Mouse (Mus musculus): ENCODE results near the gene Rabgap1l. TPM values are rescaled to one million over a fixed set of nuclear protein-coding genes. Genes with fewer than 3 reads are reported as not detected.

Gene Rabgap1l
- polyA plus RNA-seq, 1 experiment from 2014 or later: 41.7 TPM

GRCm38 (mm10) chr1:160271282-160271967, 521.6 kb downstream of the Rabgap1l start:
- no peaks in the 10 kb centered on the region for H3K27me3 ChIP-seq (ENCODE audit: control insufficient read depth, insufficient read depth, low read length)
- no peak overlapping the region for H3K4me3 ChIP-seq (replicated peaks; ENCODE audit: low read length)
- H3K4me2 ChIP-seq (replicated peaks): no peak overlapping the region
- no peaks in the 10 kb centered on the region for H3K4me1 ChIP-seq (replicated peaks; ENCODE audit: control insufficient read depth, insufficient read depth, low read length)
- DNase-seq (ENCODE audit: low spot score) (no peak), ATAC-seq (ENCODE audit: low FRiP score) (no peak)
- H3K9ac ChIP-seq: no peak overlapping the region
- H3K36me3 ChIP-seq (replicated peaks; ENCODE audit: control insufficient read depth, insufficient read depth): no peaks in the 10 kb centered on the region
- H3K27ac ChIP-seq: no peak overlapping the region
- H3K9me3 ChIP-seq (ENCODE audit: control insufficient read depth, low read length): no peaks in the 10 kb centered on the region
- WGBS: 63% methylated on average over 1 of the region's 1 CpGs

GRCm38 (mm10) chr1:160268322-160268721, 524.7 kb downstream of the Rabgap1l start:
- no peaks in the 10 kb centered on the region for H3K9me3 ChIP-seq (ENCODE audit: control insufficient read depth, low read length)
- no peak overlapping the region for H3K4me3 ChIP-seq (replicated peaks; ENCODE audit: low read length)
- no peaks in the 10 kb centered on the region for H3K36me3 ChIP-seq (replicated peaks; ENCODE audit: control insufficient read depth, insufficient read depth)
- no peaks in the 10 kb centered on the region for H3K27me3 ChIP-seq (ENCODE audit: control insufficient read depth, insufficient read depth, low read length)
- H3K4me1 ChIP-seq (replicated peaks; ENCODE audit: control insufficient read depth, insufficient read depth, low read length): no peaks in the 10 kb centered on the region
- no peak for ATAC-seq (ENCODE audit: low FRiP score)
- no peak overlapping the region for H3K27ac ChIP-seq
- H3K4me2 ChIP-seq (replicated peaks): no peak overlapping the region
- WGBS: 92% methylated on average over 3 of the region's 3 CpGs
- H3K9ac ChIP-seq: no peak overlapping the region
- DNase-seq (ENCODE audit: low spot score): no peak

GRCm38 (mm10) chr1:160263630-160264346, 529.2 kb downstream of the Rabgap1l start:
- no peak overlapping the region for H3K4me3 ChIP-seq (replicated peaks; ENCODE audit: low read length)
- no peak overlapping the region for H3K27ac ChIP-seq
- no peaks in the 10 kb centered on the region for H3K36me3 ChIP-seq (replicated peaks; ENCODE audit: control insufficient read depth, insufficient read depth)
- H3K9ac ChIP-seq: no peak overlapping the region
- H3K4me2 ChIP-seq (replicated peaks): no peak overlapping the region
- DNase-seq (ENCODE audit: low spot score): no peak
- WGBS: 89% methylated on average over 16 of the region's 16 CpGs
- ATAC-seq (ENCODE audit: low FRiP score): no peak
- H3K4me1 ChIP-seq (replicated peaks; ENCODE audit: control insufficient read depth, insufficient read depth, low read length): peaks cover 6% of the 10 kb centered on the region; the same call in 1 of the 2 replicates
- H3K9me3 ChIP-seq (ENCODE audit: control insufficient read depth, low read length): no peaks in the 10 kb centered on the region
- no peaks in the 10 kb centered on the region for H3K27me3 ChIP-seq (ENCODE audit: control insufficient read depth, insufficient read depth, low read length)

- peaks cover 6% of the 10 kb centered on the region; the same call in 1 of the 2 replicates for H3K4me1 ChIP-seq (replicated peaks; ENCODE audit: control insufficient read depth, insufficient read depth, low read length)
- no peak overlapping the region for H3K4me3 ChIP-seq (replicated peaks; ENCODE audit: low read length)
- H3K9ac ChIP-seq: no peak overlapping the region
- H3K9me3 ChIP-seq (ENCODE audit: control insufficient read depth, low read length): no peaks in the 10 kb centered on the region
- H3K27me3 ChIP-seq (ENCODE audit: control insufficient read depth, insufficient read depth, low read length): no peaks in the 10 kb centered on the region
- H3K36me3 ChIP-seq (replicated peaks; ENCODE audit: control insufficient read depth, insufficient read depth): no peaks in the 10 kb centered on the region
- no peak for DNase-seq (ENCODE audit: low spot score)
- no peak for ATAC-seq (ENCODE audit: low FRiP score)
- WGBS: 86% methylated on average over 5 of the region's 5 CpGs
- H3K27ac ChIP-seq: no peak overlapping the region
- no peak overlapping the region for H3K4me2 ChIP-seq (replicated peaks)
These were observed 530.0 kb downstream of the Rabgap1l start for GRCm38 (mm10) chr1:160263053-160263452.

- DNase-seq (ENCODE audit: low spot score) (no peak), ATAC-seq (ENCODE audit: low FRiP score) (no peak)
- Histone ChIP-seq H3K27me3 (ENCODE audit: control insufficient read depth, insufficient read depth, low read length) (no peaks in the 10 kb centered on the region), H3K4me3 (replicated peaks; ENCODE audit: low read length) (no peak overlapping the region), H3K9ac (no peak overlapping the region), H3K4me1 (replicated peaks; ENCODE audit: control insufficient read depth, insufficient read depth, low read length) (peaks cover 6% of the 10 kb centered on the region; the same call in 1 of the 2 replicates), H3K4me2 (replicated peaks) (no peak overlapping the region), H3K9me3 (ENCODE audit: control insufficient read depth, low read length) (no peaks in the 10 kb centered on the region), H3K27ac (no peak overlapping the region), H3K36me3 (replicated peaks; ENCODE audit: control insufficient read depth, insufficient read depth) (no peaks in the 10 kb centered on the region)
- WGBS: 79% methylated on average over 4 of the region's 4 CpGs
These were observed 530.6 kb downstream of the Rabgap1l start for GRCm38 (mm10) chr1:160262415-160262814.

GRCm38 (mm10) chr1:160261849-160262248, 531.2 kb downstream of the Rabgap1l start:
- no peak for DNase-seq (ENCODE audit: low spot score)
- no peak overlapping the region for H3K4me2 ChIP-seq (replicated peaks)
- H3K4me1 ChIP-seq (replicated peaks; ENCODE audit: control insufficient read depth, insufficient read depth, low read length): peaks cover 6% of the 10 kb centered on the region; the same call in 1 of the 2 replicates
- no peak for ATAC-seq (ENCODE audit: low FRiP score)
- 81% methylated on average over 2 of the region's 2 CpGs for WGBS
- H3K27me3 ChIP-seq (ENCODE audit: control insufficient read depth, insufficient read depth, low read length): no peaks in the 10 kb centered on the region
- H3K4me3 ChIP-seq (replicated peaks; ENCODE audit: low read length): no peak overlapping the region
- no peak overlapping the region for H3K27ac ChIP-seq
- H3K9ac ChIP-seq: no peak overlapping the region
- no peaks in the 10 kb centered on the region for H3K9me3 ChIP-seq (ENCODE audit: control insufficient read depth, low read length)
- H3K36me3 ChIP-seq (replicated peaks; ENCODE audit: control insufficient read depth, insufficient read depth): no peaks in the 10 kb centered on the region

- Histone ChIP-seq H3K9me3 (ENCODE audit: control insufficient read depth, low read length) (no peaks in the 10 kb centered on the region), H3K4me1 (replicated peaks; ENCODE audit: control insufficient read depth, insufficient read depth, low read length) (peaks cover 6% of the 10 kb centered on the region; the same call in 1 of the 2 replicates), H3K36me3 (replicated peaks; ENCODE audit: control insufficient read depth, insufficient read depth) (peaks cover 6% of the 10 kb centered on the region; the same call in 1 of the 2 replicates), H3K4me3 (replicated peaks; ENCODE audit: low read length) (no peak overlapping the region), H3K27ac (peak overlapping the region; percentile 78), H3K9ac (no peak overlapping the region), H3K4me2 (replicated peaks) (no peak overlapping the region), H3K27me3 (ENCODE audit: control insufficient read depth, insufficient read depth, low read length) (no peaks in the 10 kb centered on the region)
- ATAC-seq (ENCODE audit: low FRiP score) (no peak), DNase-seq (ENCODE audit: low spot score) (no peak)
- WGBS: 85% methylated on average over 4 of the region's 4 CpGs
These were observed 532.4 kb downstream of the Rabgap1l start for GRCm38 (mm10) chr1:160260605-160261004.

- WGBS: 35% methylated on average over 7 of the region's 7 CpGs
- DNase-seq (ENCODE audit: low spot score) (peak; percentile 75), ATAC-seq (ENCODE audit: low FRiP score) (peak; percentile 87)
- H3K36me3 ChIP-seq (replicated peaks; ENCODE audit: control insufficient read depth, insufficient read depth): peaks cover 8% of the 10 kb centered on the region; the same call in 1 of the 2 replicates
- no peaks in the 10 kb centered on the region for H3K27me3 ChIP-seq (ENCODE audit: control insufficient read depth, insufficient read depth, low read length)
- H3K4me1 ChIP-seq (replicated peaks; ENCODE audit: control insufficient read depth, insufficient read depth, low read length): peaks cover 6% of the 10 kb centered on the region; the same call in 1 of the 2 replicates
- H3K27ac ChIP-seq: peak overlapping the region; percentile 78; the same call in 1 of the 2 replicates
- H3K9me3 ChIP-seq (ENCODE audit: control insufficient read depth, low read length): no peaks in the 10 kb centered on the region
- H3K9ac ChIP-seq: no peak overlapping the region
- peak overlapping the region; percentile 2; the same call in 1 of the 2 replicates for H3K4me2 ChIP-seq (replicated peaks)
- H3K4me3 ChIP-seq (replicated peaks; ENCODE audit: low read length): no peak overlapping the region
These were observed 533.1 kb downstream of the Rabgap1l start for GRCm38 (mm10) chr1:160259884-160260283.

- Histone ChIP-seq H3K27me3 (ENCODE audit: control insufficient read depth, insufficient read depth, low read length) (no peaks in the 10 kb centered on the region), H3K4me1 (replicated peaks; ENCODE audit: control insufficient read depth, insufficient read depth, low read length) (no peaks in the 10 kb centered on the region), H3K9me3 (ENCODE audit: control insufficient read depth, low read length) (no peaks in the 10 kb centered on the region), H3K4me2 (replicated peaks) (no peak overlapping the region), H3K9ac (no peak overlapping the region), H3K27ac (no peak overlapping the region), H3K36me3 (replicated peaks; ENCODE audit: control insufficient read depth, insufficient read depth) (peaks cover 8% of the 10 kb centered on the region; the same call in 1 of the 2 replicates), H3K4me3 (replicated peaks; ENCODE audit: low read length) (no peak overlapping the region)
- ATAC-seq (ENCODE audit: low FRiP score) (no peak), DNase-seq (ENCODE audit: low spot score) (no peak)
- WGBS: 86% methylated on average over 2 of the region's 2 CpGs
These were observed 539.9 kb downstream of the Rabgap1l start for GRCm38 (mm10) chr1:160253108-160253507.

Data from hindbrain, embryonic 14.5 days (tissue).